Mouse (Mus musculus) MEL (cell line): ENCODE data around the gene Ap2s1. TPM values are rescaled to one million over a fixed set of nuclear protein-coding genes. Genes with fewer than 3 reads are reported as not detected.

ENCODE experiments used
- DNase-seq: peaks from one replicate; pipeline ENCODE4 v3.0.0; 2011; ENCODE audit warnings: low read depth, low spot score
- H3K27ac ChIP-seq: 2 replicates; pipeline ENCODE4 v1.5.1; 2012; ENCODE audit warnings: low read depth, mild to moderate bottlenecking, control low read depth, low read length, moderate library complexity; ENCODE audit not compliant: control insufficient read depth
- H3K27me3 ChIP-seq, 2 experiments: fragments of 150-350 bp in 1 of 2; sonication (generic) in 1 of 2; 2 replicates each; pipeline ENCODE4 v1.6.1; 2012; ENCODE audit warnings: low read length in 2 of 2, mild to moderate bottlenecking in 2 of 2, improper control_type of control experiment in 1 of 2, moderate library complexity in 1 of 2; ENCODE audit not compliant: insufficient read depth in 2 of 2, control insufficient read depth in 1 of 2
- H3K36me3 ChIP-seq, 2 experiments: 2 replicates each; pipeline ENCODE4 v1.6.1; 2012 to 2014; ENCODE audit warnings: low read length in 2 of 2, improper control_type of control experiment in 1 of 2, inconsistent platforms in 1 of 2, mild to moderate bottlenecking in 1 of 2; ENCODE audit not compliant: insufficient read depth in 2 of 2, control insufficient read depth in 1 of 2
- H3K4me1 ChIP-seq, 2 experiments: fragments of 150-350 bp in 1 of 2; sonication (generic) in 1 of 2; 2 replicates each; pipeline ENCODE4 v1.6.1; 2012; ENCODE audit warnings: low read length in 2 of 2, improper control_type of control experiment in 1 of 2, mild to moderate bottlenecking in 1 of 2; ENCODE audit not compliant: insufficient read depth in 2 of 2, control insufficient read depth in 1 of 2
- H3K4me3 ChIP-seq, 2 experiments: fragments of 150-350 bp in 1 of 2; sonication (generic) in 1 of 2; 2 replicates each; pipeline ENCODE4 v1.5.1; 2012; ENCODE audit warnings: low read depth in 2 of 2, low read length in 2 of 2, mild to moderate bottlenecking in 2 of 2, moderate library complexity in 2 of 2, control low read depth in 1 of 2, improper control_type of control experiment in 1 of 2; ENCODE audit not compliant: control insufficient read depth in 1 of 2, insufficient read depth in 1 of 2
- H3K79me2 ChIP-seq: 2 replicates; pipeline ENCODE4 v1.6.1; 2012; ENCODE audit warnings: mild to moderate bottlenecking, low read length, moderate library complexity; ENCODE audit not compliant: control insufficient read depth, poor library complexity, insufficient read depth
- H3K9ac ChIP-seq: 2 replicates; pipeline ENCODE4 v1.6.1; 2012; ENCODE audit warnings: low read depth, mild to moderate bottlenecking, control low read depth, low read length, moderate library complexity; ENCODE audit not compliant: control insufficient read depth, poor library complexity, severe bottlenecking
- H3K9me3 ChIP-seq: fragments of 150-350 bp; sonication (generic); replicated peaks from 2 replicates; pipeline ENCODE4 v1.6.1; 2012; ENCODE audit warnings: mild to moderate bottlenecking, low read length, improper control_type of control experiment, moderate library complexity; ENCODE audit not compliant: insufficient read depth
- BHLHE40 ChIP-seq: IDR thresholded peaks from 2 replicates; pipeline ENCODE4 v1.6.1; 2012; ENCODE audit warnings: low read depth, mild to moderate bottlenecking, inconsistent platforms, low read length, improper control_type of control experiment, borderline replicate concordance
- CHD1 ChIP-seq: IDR thresholded peaks from 2 replicates; pipeline ENCODE4 v1.6.1; 2012; ENCODE audit warnings: low read depth, mild to moderate bottlenecking, inconsistent platforms, low read length, improper control_type of control experiment
- CHD2 ChIP-seq: IDR thresholded peaks from 2 replicates; pipeline ENCODE4 v1.6.1; 2011; ENCODE audit warnings: low read length, improper control_type of control experiment
- CTCF ChIP-seq, 3 experiments: IDR thresholded peaks in 2 of 3; conservative IDR thresholded peaks in 1 of 3; 2 replicates each; pipeline ENCODE4 v1.5.1; 2011 to 2012; ENCODE audit warnings: low read length in 3 of 3, low read depth in 2 of 3, mild to moderate bottlenecking in 2 of 3, improper control_type of control experiment in 1 of 3, inconsistent platforms in 1 of 3, mixed read lengths in 1 of 3, moderate library complexity in 1 of 3; ENCODE audit not compliant: control insufficient read depth in 1 of 3, insufficient read depth in 1 of 3, poor library complexity in 1 of 3, severe bottlenecking in 1 of 3
- E2F4 ChIP-seq: IDR thresholded peaks from 2 replicates; pipeline ENCODE4 v1.6.1; 2011; ENCODE audit warnings: low read depth, low read length, improper control_type of control experiment, borderline replicate concordance
- ELF1 ChIP-seq: IDR thresholded peaks from 2 replicates; pipeline ENCODE4 v1.6.1; 2014; ENCODE audit warnings: low read depth, mild to moderate bottlenecking, inconsistent platforms, low read length, improper control_type of control experiment, moderate library complexity
- EP300 ChIP-seq, 2 experiments: IDR thresholded peaks; 2 replicates each; pipeline ENCODE4 v1.6.1; 2011; ENCODE audit warnings: improper control_type of control experiment in 2 of 2, low read length in 2 of 2, low read depth in 1 of 2, mild to moderate bottlenecking in 1 of 2
- ETS1 ChIP-seq: IDR thresholded peaks from 2 replicates; pipeline ENCODE4 v1.6.1; 2012; ENCODE audit warnings: low read depth, mild to moderate bottlenecking, inconsistent platforms, low read length, improper control_type of control experiment, moderate library complexity
- GABPA ChIP-seq: IDR thresholded peaks from 2 replicates; pipeline ENCODE4 v1.6.1; 2012; ENCODE audit warnings: low read depth, mild to moderate bottlenecking, inconsistent platforms, low read length, improper control_type of control experiment, moderate library complexity
- GATA1 ChIP-seq: IDR thresholded peaks from 2 replicates; pipeline ENCODE4 v1.6.1; 2011; ENCODE audit warnings: low read depth, low read length, improper control_type of control experiment
- HCFC1 ChIP-seq: IDR thresholded peaks from 2 replicates; pipeline ENCODE4 v1.6.1; 2012; ENCODE audit warnings: low read depth, mild to moderate bottlenecking, inconsistent platforms, low read length, improper control_type of control experiment, moderate library complexity
- JUND ChIP-seq: IDR thresholded peaks from 2 replicates; pipeline ENCODE4 v1.6.1; 2011; ENCODE audit warnings: low read depth, mild to moderate bottlenecking, improper control_type of control experiment, low read length
- KAT2A ChIP-seq: conservative IDR thresholded peaks from 2 replicates; pipeline ENCODE4 v1.6.1; 2012; ENCODE audit warnings: low read depth, low read length, improper control_type of control experiment, inconsistent platforms
- MAFK ChIP-seq: IDR thresholded peaks from 2 replicates; pipeline ENCODE4 v1.6.1; 2011; ENCODE audit warnings: low read depth, mild to moderate bottlenecking, low read length, improper control_type of control experiment, borderline replicate concordance
- MAX ChIP-seq: IDR thresholded peaks from 2 replicates; pipeline ENCODE4 v1.6.1; 2011; ENCODE audit warnings: low read length, improper control_type of control experiment
- MAZ ChIP-seq: IDR thresholded peaks from 2 replicates; pipeline ENCODE4 v1.6.1; 2012; ENCODE audit warnings: low read depth, mild to moderate bottlenecking, inconsistent platforms, low read length, improper control_type of control experiment
- MEF2A ChIP-seq: IDR thresholded peaks from 2 replicates; pipeline ENCODE4 v1.6.1; 2014; ENCODE audit warnings: low read depth, mild to moderate bottlenecking, inconsistent platforms, low read length, improper control_type of control experiment; ENCODE audit not compliant: poor library complexity, insufficient replicate concordance, severe bottlenecking; ENCODE audit errors: extremely low read depth
- MXI1 ChIP-seq: IDR thresholded peaks from 2 replicates; pipeline ENCODE4 v1.6.1; 2011; ENCODE audit warnings: mild to moderate bottlenecking, low read depth, low read length, improper control_type of control experiment
- MYB ChIP-seq: IDR thresholded peaks from 2 replicates; pipeline ENCODE4 v1.6.1; 2011; ENCODE audit warnings: mild to moderate bottlenecking, low read depth, low read length, improper control_type of control experiment
- MYC ChIP-seq: IDR thresholded peaks from 2 replicates; pipeline ENCODE4 v1.6.1; 2011; ENCODE audit warnings: low read depth, mild to moderate bottlenecking, low read length, improper control_type of control experiment, moderate library complexity
- NELFE ChIP-seq: IDR thresholded peaks from 2 replicates; pipeline ENCODE4 v1.6.1; 2011; ENCODE audit warnings: low read depth, low read length, improper control_type of control experiment
- NRF1 ChIP-seq: IDR thresholded peaks from 2 replicates; pipeline ENCODE4 v1.6.1; 2014; ENCODE audit warnings: low read depth, mild to moderate bottlenecking, inconsistent platforms, low read length, improper control_type of control experiment, moderate library complexity; ENCODE audit not compliant: poor library complexity, insufficient read depth, severe bottlenecking
- POLR2A ChIP-seq, 2 experiments: IDR thresholded peaks; 2 replicates each; pipeline ENCODE4 v1.6.1; 2011 to 2012; ENCODE audit warnings: low read length in 2 of 2, mild to moderate bottlenecking in 2 of 2, control low read depth in 1 of 2, improper control_type of control experiment in 1 of 2, low read depth in 1 of 2, moderate library complexity in 1 of 2; ENCODE audit not compliant: control insufficient read depth in 1 of 2, insufficient read depth in 1 of 2, poor library complexity in 1 of 2
- POLR2AphosphoS2 ChIP-seq: IDR thresholded peaks from 2 replicates; pipeline ENCODE4 v1.6.1; 2011; ENCODE audit warnings: low read length, improper control_type of control experiment
- POLR2AphosphoS5 ChIP-seq: IDR thresholded peaks from 2 replicates; pipeline ENCODE4 v1.6.1; 2012; ENCODE audit warnings: low read depth, borderline replicate concordance, mild to moderate bottlenecking, inconsistent platforms, low read length, moderate library complexity, mixed read lengths
- RAD21 ChIP-seq: IDR thresholded peaks from 2 replicates; pipeline ENCODE4 v1.6.1; 2011; ENCODE audit warnings: mild to moderate bottlenecking, low read depth, low read length, improper control_type of control experiment
- SIN3A ChIP-seq: IDR thresholded peaks from 2 replicates; pipeline ENCODE4 v1.6.1; 2012; ENCODE audit warnings: low read length, improper control_type of control experiment, inconsistent platforms
- SMC3 ChIP-seq: IDR thresholded peaks from 2 replicates; pipeline ENCODE4 v1.6.1; 2011; ENCODE audit warnings: low read depth, low read length, improper control_type of control experiment
- TBP ChIP-seq: IDR thresholded peaks from 2 replicates; pipeline ENCODE4 v1.8.0; 2011; ENCODE audit warnings: low read depth, low read length, improper control_type of control experiment
- TCF12 ChIP-seq: IDR thresholded peaks from 2 replicates; pipeline ENCODE4 v1.6.1; 2014; ENCODE audit warnings: low read depth, mild to moderate bottlenecking, inconsistent platforms, low read length, improper control_type of control experiment, moderate library complexity
- UBTF ChIP-seq: IDR thresholded peaks from 2 replicates; pipeline ENCODE4 v1.6.1; 2012; ENCODE audit warnings: low read depth, mild to moderate bottlenecking, inconsistent platforms, low read length, improper control_type of control experiment, moderate library complexity, borderline replicate concordance; ENCODE audit not compliant: insufficient read depth
- USF1 ChIP-seq: IDR thresholded peaks from 2 replicates; pipeline ENCODE4 v1.6.1; 2014; ENCODE audit warnings: low read depth, mild to moderate bottlenecking, inconsistent platforms, low read length, improper control_type of control experiment, moderate library complexity
- USF2 ChIP-seq, 2 experiments: IDR thresholded peaks; 2 replicates each; pipeline ENCODE4 v1.6.1; 2011 to 2012; ENCODE audit warnings: improper control_type of control experiment in 2 of 2, low read length in 2 of 2, borderline replicate concordance in 1 of 2, inconsistent platforms in 1 of 2, low read depth in 1 of 2, mild to moderate bottlenecking in 1 of 2; ENCODE audit not compliant: insufficient read depth in 1 of 2
- ZC3H11A ChIP-seq: IDR thresholded peaks from 2 replicates; pipeline ENCODE4 v1.6.1; 2012; ENCODE audit warnings: low read depth, mild to moderate bottlenecking, inconsistent platforms, low read length, improper control_type of control experiment
- ZKSCAN1 ChIP-seq: IDR thresholded peaks from 2 replicates; pipeline ENCODE4 v1.6.1; 2012; ENCODE audit warnings: low read depth, mild to moderate bottlenecking, inconsistent platforms, low read length, improper control_type of control experiment, moderate library complexity
- ZMIZ1 ChIP-seq: IDR thresholded peaks from 2 replicates; pipeline ENCODE4 v1.6.1; 2012; ENCODE audit warnings: low read depth, mild to moderate bottlenecking, inconsistent platforms, low read length, improper control_type of control experiment, moderate library complexity
- ZNF384 ChIP-seq: IDR thresholded peaks from 2 replicates; pipeline ENCODE4 v1.6.1; 2012; ENCODE audit warnings: low read depth, mild to moderate bottlenecking, inconsistent platforms, low read length, improper control_type of control experiment
- polyA plus RNA-seq, 2 experiments: library from polyadenylated mRNA; stranded (reverse) in 1 of 2; unstranded in 1 of 2; fragments of >175 nt in 1 of 2; fragments of >200 nt in 1 of 2; gene quantifications; 2 replicates each; pipeline versions ENCODE4 v1.2.1 to v1.2.4; 2012; ENCODE audit warnings: low replicate concordance in 2 of 2, low read depth in 1 of 2; ENCODE audit not compliant: insufficient read length in 2 of 2, insufficient read depth in 1 of 2, missing spikeins in 1 of 2
- total RNA-seq: library from RNA; depleted of rRNA; stranded (reverse); fragments of 300-350 nt; gene quantifications from 2 replicates; pipeline ENCODE4 v1.2.3, GENCODE M21; 2012

Ap2s1 gene
- total and polyA plus RNA-seq, 3 experiments: 288 to 297 TPM; not detected in 1

DNA sequence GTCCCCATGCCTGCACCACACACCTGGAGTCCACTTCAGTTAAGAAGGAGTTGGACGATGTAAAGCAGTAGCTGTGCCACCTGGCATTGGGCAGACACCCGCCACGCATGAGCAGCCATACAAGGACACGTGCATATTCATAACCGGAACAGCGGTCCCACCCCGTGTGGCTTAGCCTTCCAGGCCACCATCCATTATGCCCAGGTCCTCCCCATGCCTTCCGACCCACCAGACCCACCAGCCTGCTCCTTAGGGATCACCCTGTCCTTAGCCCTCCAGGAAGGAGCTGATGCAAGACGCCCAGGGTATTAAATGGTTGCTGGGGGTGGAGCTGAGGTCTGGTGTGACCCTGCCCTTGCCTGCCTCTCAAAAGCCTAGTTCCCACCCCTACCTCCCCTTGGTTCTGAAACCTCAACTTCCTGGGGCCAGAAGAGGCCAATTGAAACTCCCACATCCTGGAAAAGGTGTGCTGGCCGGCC is 46.3 kb downstream of the Ap2s1 start:
- peak; percentile 85 for DNase-seq
- Histone ChIP-seq H3K4me3 (peak overlapping the region; percentile 61 to 64), H3K79me2 (peaks cover 50% of the 10 kb centered on the region), H3K9ac (peak overlapping the region; percentile 85), H3K27ac (peak overlapping the region; percentile 77), H3K36me3 (peaks cover 5 to 17% of the 10 kb centered on the region in 2 experiments; a peak in 3 of 4 replicates), H3K9me3 (no peaks in the 10 kb centered on the region), H3K4me1 (peaks cover 0 to 10% of the 10 kb centered on the region in 2 experiments; a peak in 3 of 4 replicates), H3K27me3 (no peaks in the 10 kb centered on the region)
- no peak for TF ChIP-seq GATA1
- no peak for TF ChIP-seq ZKSCAN1
- peak; percentile 71 for TF ChIP-seq SIN3A
- no peak for TF ChIP-seq USF2 (IDR thresholded peaks at IDR 0.05; ENCODE audit: borderline replicate concordance in 1 of 2, insufficient read depth in 1 of 2, low read depth in 1 of 2, low read length in 2 of 2)
- no peak for TF ChIP-seq CHD1
- TF ChIP-seq USF1: no peak
- 0 out of 2 replicates have a peak, but pooled peaks have one; percentile 35 for TF ChIP-seq ZMIZ1
- no peak for TF ChIP-seq RAD21
- no peak for TF ChIP-seq POLR2AphosphoS5
- no peak for TF ChIP-seq TCF12
- peak; percentile 15 to 52; a peak in 2 of 4 replicates for TF ChIP-seq POLR2A (IDR thresholded peaks at IDR 0.05; ENCODE audit: control insufficient read depth in 1 of 2, insufficient read depth in 1 of 2, low read depth in 1 of 2, low read length in 2 of 2, poor library complexity in 1 of 2)
- TF ChIP-seq MAZ: no peak
- TF ChIP-seq EP300 (IDR thresholded peaks at IDR 0.05; ENCODE audit: low read depth in 1 of 2, low read length in 2 of 2): 0 out of 4 replicates have a peak, but pooled peaks of 1 of the 2 experiments have one; percentile 7
- TF ChIP-seq MYB: no peak
- TF ChIP-seq MYC: peak; percentile 94
- TF ChIP-seq HCFC1: peak; percentile 19; the same call in 1 of the 2 replicates
- peak; percentile 83 for TF ChIP-seq MAX
- TF ChIP-seq CHD2: no peak
- no peak for TF ChIP-seq UBTF
- no peak for TF ChIP-seq ETS1
- no peak for TF ChIP-seq ZNF384
- TF ChIP-seq MAFK: no peak
- no peak for TF ChIP-seq MEF2A
- TF ChIP-seq E2F4: no peak
- TF ChIP-seq ELF1: no peak; the same call in 1 of the 2 replicates
- TF ChIP-seq ZC3H11A: no peak
- peak; percentile 61; the same call in 1 of the 2 replicates for TF ChIP-seq BHLHE40
- TF ChIP-seq SMC3: no peak
- no peak for TF ChIP-seq CTCF (IDR thresholded peaks at IDR 0.05 in 2 of 3, conservative IDR thresholded peaks at IDR 0.05 in 1 of 3; ENCODE audit: control insufficient read depth in 1 of 3, insufficient read depth in 1 of 3, low read depth in 2 of 3, low read length in 3 of 3, poor library complexity in 1 of 3, severe bottlenecking in 1 of 3)
- TF ChIP-seq MXI1: peak; percentile 93
- peak; percentile 54; the same call in 1 of the 2 replicates for TF ChIP-seq NRF1
- no peak for TF ChIP-seq GABPA
- TF ChIP-seq POLR2AphosphoS2: no peak; the same call in 1 of the 2 replicates
- peak; percentile 57 for TF ChIP-seq TBP
- no peak for TF ChIP-seq JUND
- no peak for TF ChIP-seq KAT2A
- TF ChIP-seq NELFE: 0 out of 2 replicates have a peak, but pooled peaks have one; percentile 48
